Mouse (Mus musculus) embryonic facial prominence, embryonic 11.5 days (tissue): ENCODE data around the gene Pycr2. TPM values are rescaled to one million over a fixed set of nuclear protein-coding genes. Genes with fewer than 3 reads are reported as not detected.
A peak's percentile ranks its signal among the peaks of the same experiment; 100 is the strongest.

Experiments used
- ATAC-seq: fragments of 200-750 bp; cut with Nextera tagmentation; replicated peaks from 2 replicates; pipeline ENCODE4 v1.8.0; 2017; ENCODE audit warnings: low read depth; ENCODE audit not compliant: insufficient number of reproducible peaks, low FRiP score, low TSS enrichment
- DNase-seq: peaks from one replicate; pipeline ENCODE4 v3.0.0-alpha.2; 2015; ENCODE audit warnings: low spot score
- H3K27ac ChIP-seq: fragments of 300-500 bp; sonication (generic); replicated peaks from 2 replicates; pipeline ENCODE4 v1.5.1; 2014; ENCODE audit warnings: mild to moderate bottlenecking, low read depth, low read length, control low read depth
- H3K27me3 ChIP-seq: fragments of 300-500 bp; sonication (generic); 2 replicates; pipeline ENCODE4 v1.6.1; 2014; ENCODE audit warnings: mild to moderate bottlenecking, low read length, moderate library complexity, mixed read lengths; ENCODE audit not compliant: control insufficient read depth, insufficient read depth
- H3K36me3 ChIP-seq: fragments of 300-500 bp; sonication (generic); replicated peaks from 2 replicates; pipeline ENCODE4 v1.6.1; 2014; ENCODE audit warnings: low read depth, mild to moderate bottlenecking, low read length, moderate library complexity, mixed read lengths; ENCODE audit not compliant: control insufficient read depth, insufficient read depth
- H3K4me1 ChIP-seq: fragments of 300-500 bp; sonication (generic); 2 replicates; pipeline ENCODE4 v1.6.1; 2014; ENCODE audit warnings: low read length, mixed read lengths; ENCODE audit not compliant: control insufficient read depth, insufficient read depth
- H3K4me2 ChIP-seq: fragments of 300-500 bp; sonication (generic); 2 replicates; pipeline ENCODE4 v1.6.1; 2014; ENCODE audit warnings: low read depth, mild to moderate bottlenecking, control low read depth, low read length, moderate library complexity
- H3K4me3 ChIP-seq: fragments of 300-500 bp; sonication (generic); 2 replicates; pipeline ENCODE4 v1.5.1; 2014; ENCODE audit warnings: low read depth, low read length, control low read depth
- H3K9ac ChIP-seq: fragments of 300-500 bp; sonication (generic); replicated peaks from 2 replicates; pipeline ENCODE4 v1.6.1; 2014; ENCODE audit warnings: mild to moderate bottlenecking, control low read depth, low read length
- H3K9me3 ChIP-seq: fragments of 300-500 bp; sonication (generic); replicated peaks from 2 replicates; pipeline ENCODE4 v1.6.1; 2016; ENCODE audit warnings: mild to moderate bottlenecking, low read length, inconsistent platforms, mixed read lengths; ENCODE audit not compliant: control insufficient read depth
- WGBS: fragments of 180-500 bp; shearing (Covaris S2); extraction: QIAGEN DNeasy Blood & Tissue Kit; methylation state at CpG from one replicate; pipeline ENCODE4 v1.1.7; 2014; 5-methylcytosine and 5-hydroxymethylcytosine counted together
- polyA plus RNA-seq: library from polyadenylated mRNA; unstranded; fragments of >200 nt; fragmentation: Nextera tagmentation; extraction: Ambion mirVana; gene quantifications from 2 replicates; pipeline ENCODE4 v1.2.1, GENCODE M21; 2014

Pycr2 gene
- polyA plus RNA-seq, 1 experiment from 2014 or later, result 92.7 TPM

DNA sequence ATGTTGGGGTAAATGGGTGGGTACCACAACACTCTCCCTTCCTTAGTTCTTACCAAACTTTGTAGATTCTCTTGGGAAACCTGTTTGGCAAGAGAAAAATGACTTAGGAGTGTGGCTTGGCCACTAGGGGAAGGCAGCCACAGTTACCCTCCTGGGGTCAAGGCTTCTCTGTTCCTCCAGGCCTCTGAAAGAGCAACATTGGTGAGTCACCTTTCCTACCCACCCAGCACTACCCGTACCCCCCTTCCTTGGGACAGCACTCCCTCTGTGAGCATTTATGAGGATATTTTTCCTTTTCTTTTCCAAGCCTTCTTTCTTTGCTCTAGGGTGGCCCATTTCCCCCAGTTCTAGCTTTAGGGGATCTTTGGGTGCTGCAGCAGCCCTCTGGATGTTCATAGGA, 39.8 kb downstream of the Pycr2 start:
- DNase-seq (no peak), ATAC-seq (no peak)
- H3K9ac ChIP-seq, result no peak overlapping the region
- no peak overlapping the region for H3K4me3 ChIP-seq
- H3K9me3 ChIP-seq, result no peaks in the 10 kb centered on the region
- H3K27me3 ChIP-seq, result peaks cover 20% of the 10 kb centered on the region
- WGBS, result 67% methylated on average over 1 of the region's 1 CpGs
- H3K27ac ChIP-seq, result no peak overlapping the region
- no peaks in the 10 kb centered on the region; the same call in 1 of the 2 replicates for H3K4me1 ChIP-seq
- H3K4me2 ChIP-seq, result no peak overlapping the region
- H3K36me3 ChIP-seq, result no peaks in the 10 kb centered on the region

DNA sequence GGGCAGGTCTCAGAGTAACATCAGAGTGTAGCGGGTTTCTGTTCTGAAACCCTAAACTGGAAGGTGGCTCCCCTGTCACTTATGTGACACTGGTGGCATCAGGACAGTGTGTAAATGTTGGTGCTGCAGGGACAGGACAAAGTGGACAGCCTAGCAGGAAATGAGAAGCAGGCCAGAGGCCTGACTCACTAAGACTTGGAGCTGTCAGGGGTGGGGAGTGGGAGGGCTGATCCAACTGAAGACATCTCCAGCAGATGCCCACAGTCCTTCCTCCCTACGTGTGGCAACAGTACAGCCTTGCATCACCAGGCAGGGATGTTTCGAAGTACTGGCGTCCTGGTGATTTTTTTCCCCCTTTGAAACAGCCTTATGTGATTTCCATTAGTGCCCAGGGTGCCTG, 40.5 kb downstream of the Pycr2 start:
- Histone ChIP-seq H3K9me3 (no peaks in the 10 kb centered on the region), H3K27ac (no peak overlapping the region), H3K9ac (no peak overlapping the region), H3K36me3 (no peaks in the 10 kb centered on the region), H3K4me1 (no peaks in the 10 kb centered on the region; the same call in 1 of the 2 replicates), H3K4me3 (no peak overlapping the region), H3K27me3 (peaks cover 20% of the 10 kb centered on the region), H3K4me2 (no peak overlapping the region)
- DNase-seq, result no peak
- 77% methylated on average over 4 of the region's 4 CpGs for WGBS
- ATAC-seq, result no peak

DNA sequence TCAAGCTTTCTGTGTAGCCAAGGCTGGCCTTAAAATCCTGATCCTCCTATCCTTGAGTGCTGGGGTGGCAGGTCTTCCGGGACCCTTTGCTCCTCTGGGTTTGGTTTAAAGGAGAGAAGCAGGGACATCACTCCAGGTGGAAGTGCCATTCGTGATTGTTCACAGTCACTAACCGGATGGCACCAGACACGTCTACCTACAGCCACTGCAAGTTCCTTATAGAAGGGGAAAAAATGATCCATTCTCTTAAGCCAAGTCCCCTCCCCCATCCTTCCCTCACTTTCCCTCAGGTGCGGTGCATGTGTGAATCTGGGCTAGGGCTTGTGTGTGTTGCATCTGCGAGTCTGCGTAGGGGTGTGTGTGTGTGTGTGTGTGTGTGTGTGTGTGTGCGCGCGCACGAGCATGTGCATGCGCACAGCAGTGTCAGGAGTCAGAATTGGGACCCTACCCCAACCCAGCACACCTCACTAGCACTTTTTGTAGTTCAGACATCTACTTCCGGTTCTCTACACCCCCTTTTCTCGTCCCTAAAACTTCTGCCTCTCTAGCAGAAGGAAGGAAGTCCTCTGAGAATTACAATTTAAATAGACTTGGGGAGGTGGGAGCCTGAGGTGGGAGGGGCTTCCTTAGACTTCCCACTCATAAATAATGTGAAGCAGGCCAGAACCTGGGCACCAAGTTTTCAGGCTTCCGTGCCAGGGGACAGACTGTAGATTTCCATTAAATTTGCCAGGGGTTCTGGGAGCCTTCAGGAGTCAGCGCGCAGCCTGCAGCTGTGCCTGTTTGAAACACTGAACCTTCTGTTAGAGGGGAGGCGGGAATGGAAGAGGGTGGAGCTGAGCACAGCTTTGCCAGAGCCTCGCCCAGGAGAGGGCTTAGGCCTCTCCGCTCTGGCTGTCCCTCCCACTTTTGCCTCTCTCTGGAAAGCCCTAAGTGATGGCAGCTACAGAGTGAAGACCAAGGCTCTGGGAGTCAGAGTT, 41.2 kb downstream of the Pycr2 start:
- Histone ChIP-seq H3K36me3 (no peaks in the 10 kb centered on the region), H3K9ac (peak overlapping the region; percentile 25), H3K9me3 (no peaks in the 10 kb centered on the region), H3K4me3 (no peak overlapping the region; the same call in 1 of the 2 replicates), H3K4me1 (no peaks in the 10 kb centered on the region; the same call in 1 of the 2 replicates), H3K27me3 (peaks cover 20% of the 10 kb centered on the region), H3K4me2 (peak overlapping the region; percentile 8; the same call in 1 of the 2 replicates), H3K27ac (no peak overlapping the region)
- ATAC-seq (peak; percentile 84), DNase-seq (peak; percentile 77)
- WGBS, result 20% methylated on average over 20 of the region's 20 CpGs

DNA sequence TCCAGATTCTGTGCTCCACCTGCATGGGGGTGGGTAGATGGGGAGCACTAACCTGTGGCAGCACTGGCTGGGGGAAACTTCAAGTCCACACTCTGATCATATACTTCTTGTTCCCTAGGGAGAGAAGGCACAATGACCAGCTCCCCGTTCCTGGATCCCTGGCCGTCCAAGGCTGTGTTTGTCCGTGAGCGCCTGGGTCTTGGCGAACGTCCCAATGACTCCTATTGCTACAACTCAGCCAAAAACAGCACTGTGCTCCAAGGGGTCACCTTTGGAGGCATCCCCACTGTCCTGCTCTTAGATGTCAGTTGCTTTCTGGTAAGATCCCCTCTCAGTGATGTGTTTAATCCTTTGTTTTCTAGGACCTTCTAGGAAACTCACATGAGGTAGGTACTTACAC, 42.4 kb downstream of the Pycr2 start:
- WGBS, result 88% methylated on average over 6 of the region's 6 CpGs
- no peaks in the 10 kb centered on the region; the same call in 1 of the 2 replicates for H3K4me1 ChIP-seq
- DNase-seq (no peak), ATAC-seq (no peak)
- H3K27me3 ChIP-seq, result peaks cover 13% of the 10 kb centered on the region
- no peaks in the 10 kb centered on the region for H3K9me3 ChIP-seq
- H3K27ac ChIP-seq, result no peak overlapping the region
- no peak overlapping the region for H3K4me3 ChIP-seq
- H3K9ac ChIP-seq, result no peak overlapping the region
- no peak overlapping the region for H3K4me2 ChIP-seq
- H3K36me3 ChIP-seq, result no peaks in the 10 kb centered on the region

DNA sequence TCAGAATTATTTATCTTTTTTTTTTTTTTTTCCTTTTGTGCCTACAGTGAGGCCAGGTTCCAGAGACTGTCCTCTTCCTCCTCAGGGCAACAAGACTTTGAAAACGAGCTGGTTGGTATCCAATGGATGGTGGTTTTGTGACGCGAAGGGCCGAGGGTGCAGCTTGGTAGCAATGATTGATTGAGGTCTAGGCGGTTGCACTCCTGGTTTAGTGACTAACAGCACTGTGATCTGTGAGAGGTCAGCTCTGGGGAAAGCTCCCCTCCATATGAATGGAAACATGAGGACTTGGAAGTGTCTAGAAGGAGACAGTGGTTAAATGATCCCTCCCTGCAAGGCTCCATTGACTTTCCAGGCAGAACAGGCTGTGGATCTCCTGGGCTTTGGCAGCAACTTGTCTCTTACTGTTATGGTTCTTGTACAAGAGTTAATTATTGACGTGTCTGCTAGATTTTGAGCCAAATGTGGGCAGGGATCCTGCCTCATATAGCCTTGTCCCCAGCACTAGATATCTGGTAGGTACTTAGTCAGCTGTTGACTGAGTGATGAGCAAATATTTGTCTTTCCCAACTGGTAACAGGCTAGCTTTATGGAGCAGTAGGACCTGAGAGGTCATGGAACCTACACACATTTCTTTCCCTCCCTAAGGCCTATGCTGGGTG, 48.1 kb downstream of the Pycr2 start:
- no peak overlapping the region for H3K4me2 ChIP-seq
- no peaks in the 10 kb centered on the region for H3K4me1 ChIP-seq
- H3K9me3 ChIP-seq, result no peaks in the 10 kb centered on the region
- WGBS, result 82% methylated on average over 6 of the region's 6 CpGs
- no peak for DNase-seq
- no peaks in the 10 kb centered on the region for H3K36me3 ChIP-seq
- ATAC-seq, result no peak
- H3K9ac ChIP-seq, result no peak overlapping the region
- H3K27me3 ChIP-seq, result no peaks in the 10 kb centered on the region
- no peak overlapping the region for H3K4me3 ChIP-seq
- no peak overlapping the region for H3K27ac ChIP-seq

DNA sequence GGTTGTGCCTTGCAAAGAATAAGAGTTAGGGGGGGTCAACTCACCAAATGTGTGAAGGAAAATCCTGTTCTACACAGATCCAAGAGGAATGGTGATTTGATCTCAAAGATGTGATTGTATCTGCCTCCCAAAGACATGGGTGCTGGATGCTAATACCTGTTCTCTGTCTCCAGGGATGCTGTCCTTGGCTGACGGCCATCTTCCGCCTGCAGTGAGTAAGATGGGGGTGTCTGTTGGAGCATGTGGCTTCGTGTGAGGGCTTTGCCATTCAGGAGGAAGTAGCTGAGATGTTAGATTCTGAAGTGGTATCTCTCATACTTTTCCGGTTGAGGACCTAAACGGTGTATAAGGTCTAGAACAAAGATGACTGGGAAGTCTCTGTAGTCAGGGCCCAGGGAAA, 48.7 kb downstream of the Pycr2 start:
- H3K4me3 ChIP-seq, result no peak overlapping the region
- H3K9ac ChIP-seq, result no peak overlapping the region
- no peak overlapping the region for H3K27ac ChIP-seq
- WGBS, result 94% methylated on average over 5 of the region's 5 CpGs
- H3K27me3 ChIP-seq, result no peaks in the 10 kb centered on the region
- H3K4me2 ChIP-seq, result no peak overlapping the region
- ATAC-seq, result no peak
- H3K9me3 ChIP-seq, result no peaks in the 10 kb centered on the region
- DNase-seq, result no peak
- no peaks in the 10 kb centered on the region for H3K36me3 ChIP-seq
- H3K4me1 ChIP-seq, result no peaks in the 10 kb centered on the region

DNA sequence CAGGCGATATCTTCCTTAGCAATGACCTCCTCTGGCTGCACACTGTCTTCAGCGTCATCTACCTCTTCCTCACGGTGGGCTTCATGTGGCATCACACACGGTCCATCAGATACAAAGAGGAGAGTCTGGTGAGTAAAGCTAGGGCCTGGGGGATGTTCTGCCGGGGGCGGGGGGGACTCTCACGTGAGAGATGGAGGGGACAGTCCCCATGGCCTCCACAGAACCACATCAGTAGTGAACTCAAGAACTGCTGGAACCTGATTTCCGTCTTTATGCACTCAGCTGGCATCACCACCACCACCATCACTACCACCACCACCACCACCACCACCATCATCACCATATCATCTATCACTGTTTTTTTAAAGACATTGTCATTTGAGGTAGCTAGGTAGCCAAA, 52.3 kb downstream of the Pycr2 start:
- ATAC-seq (no peak), DNase-seq (no peak)
- Histone ChIP-seq H3K27ac (no peak overlapping the region), H3K4me1 (no peaks in the 10 kb centered on the region), H3K4me2 (no peak overlapping the region), H3K9me3 (no peaks in the 10 kb centered on the region), H3K36me3 (no peaks in the 10 kb centered on the region), H3K4me3 (no peak overlapping the region), H3K27me3 (no peaks in the 10 kb centered on the region), H3K9ac (no peak overlapping the region)
- 89% methylated on average over 8 of the region's 8 CpGs for WGBS

DNA sequence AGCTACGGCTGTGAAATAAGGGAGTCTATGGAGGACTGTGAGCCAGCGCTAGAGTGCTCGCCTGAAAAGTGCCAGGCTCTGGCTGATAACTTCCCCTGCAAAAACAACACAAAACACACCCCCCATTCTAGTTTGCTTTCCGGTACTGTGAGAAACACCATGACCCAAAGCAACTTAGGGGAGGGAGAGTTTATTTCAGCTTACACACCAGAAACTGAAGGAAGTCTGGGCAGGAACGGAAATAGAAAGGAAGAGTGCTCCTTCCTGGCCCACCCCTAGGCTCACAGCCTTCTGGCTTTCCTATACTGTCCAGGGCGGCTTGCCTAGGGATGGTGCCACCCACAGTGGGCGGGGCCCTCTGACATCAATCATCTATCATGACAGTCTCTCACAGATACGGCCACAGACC, 52.9 kb downstream of the Pycr2 start:
- no peak overlapping the region for H3K4me2 ChIP-seq
- no peak; the same call in 1 of the 2 replicates for ATAC-seq
- H3K27me3 ChIP-seq, result no peaks in the 10 kb centered on the region

More for the DNA sequence above, 52.9 kb downstream of the Pycr2 start:
- no peak for DNase-seq
- no peaks in the 10 kb centered on the region for H3K9me3 ChIP-seq
- H3K4me3 ChIP-seq, result no peak overlapping the region
- H3K4me1 ChIP-seq, result no peaks in the 10 kb centered on the region
- WGBS, result 82% methylated on average over 8 of the region's 8 CpGs
- no peak overlapping the region for H3K27ac ChIP-seq
- no peak overlapping the region for H3K9ac ChIP-seq
- H3K36me3 ChIP-seq, result no peaks in the 10 kb centered on the region
